Mouse (Mus musculus) neural tube, embryonic 13.5 days (tissue): ENCODE measurements around the gene Ypel2. TPM values are rescaled to one million over a fixed set of nuclear protein-coding genes. Genes with fewer than 3 reads are reported as not detected.
A peak's percentile ranks its signal among the peaks of the same experiment; 100 is the strongest.

Source experiments
- ATAC-seq: fragments of 200-750 bp; cut with Nextera tagmentation; 2 replicates; pipeline ENCODE4 v1.8.0; 2017; ENCODE audit warnings: low read depth, mild to moderate bottlenecking, moderate TSS enrichment, moderate library complexity
- H3K27ac ChIP-seq: fragments of 300-500 bp; sonication (generic); replicated peaks from 2 replicates; pipeline ENCODE4 v1.5.1; 2015; ENCODE audit warnings: moderate library complexity, mild to moderate bottlenecking, inconsistent platforms
- H3K27me3 ChIP-seq: fragments of 300-500 bp; sonication (generic); 2 replicates; pipeline ENCODE4 v1.6.1; 2015; ENCODE audit warnings: mild to moderate bottlenecking, inconsistent platforms
- H3K36me3 ChIP-seq: fragments of 300-500 bp; sonication (generic); 2 replicates; pipeline ENCODE4 v1.6.1; 2015; ENCODE audit warnings: mild to moderate bottlenecking, inconsistent platforms
- H3K4me1 ChIP-seq: fragments of 300-500 bp; sonication (generic); replicated peaks from 2 replicates; pipeline ENCODE4 v1.6.1; 2015; ENCODE audit warnings: inconsistent platforms
- H3K4me2 ChIP-seq: fragments of 300-500 bp; sonication (generic); 2 replicates; pipeline ENCODE4 v1.6.1; 2015; ENCODE audit warnings: inconsistent platforms, mild to moderate bottlenecking, moderate library complexity
- H3K4me3 ChIP-seq: fragments of 300-500 bp; sonication (generic); 2 replicates; pipeline ENCODE4 v1.5.1; 2015; ENCODE audit warnings: mild to moderate bottlenecking, inconsistent platforms
- H3K9ac ChIP-seq: fragments of 300-500 bp; sonication (generic); 2 replicates; pipeline ENCODE4 v1.6.1; 2015; ENCODE audit warnings: moderate library complexity, mild to moderate bottlenecking, inconsistent platforms
- H3K9me3 ChIP-seq: fragments of 300-500 bp; sonication (generic); 2 replicates; pipeline ENCODE4 v1.6.1; 2016; ENCODE audit warnings: inconsistent platforms
- WGBS: fragments of 180-500 bp; shearing (Covaris S2); methylation state at CpG from one replicate; pipeline ENCODE4 v1.1.7; 2015; 5-methylcytosine and 5-hydroxymethylcytosine counted together
- polyA plus RNA-seq: library from polyadenylated mRNA; unstranded; fragments of >200 nt; fragmentation: Nextera tagmentation; extraction: Ambion mirVana; gene quantifications from 2 replicates; pipeline ENCODE4 v1.2.1, GENCODE M21; 2015

Ypel2 gene
- polyA plus RNA-seq, 1 experiment from 2014 or later = 4.6 TPM

DNA sequence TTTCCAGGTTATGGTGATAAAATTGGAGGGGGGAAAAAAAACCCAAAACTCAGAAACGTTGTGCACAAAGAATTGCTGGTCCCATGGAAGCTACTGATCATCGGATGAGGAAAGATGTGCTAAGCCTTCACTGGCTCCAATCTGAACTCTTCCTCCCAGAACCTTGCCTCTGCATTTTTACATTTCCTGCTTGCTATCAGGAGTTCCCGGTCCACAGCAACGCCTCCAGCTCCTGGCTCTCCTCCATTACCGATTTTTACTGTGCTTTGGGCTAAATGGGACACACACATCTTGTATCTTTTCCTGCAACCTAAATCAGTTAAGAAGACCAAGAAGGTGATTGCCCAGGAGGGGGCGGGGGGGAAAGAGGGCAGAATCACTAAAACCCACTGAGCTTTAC, 54.0 kb downstream of the Ypel2 start:
- H3K4me1 ChIP-seq = no peaks in the 10 kb centered on the region
- no peak overlapping the region for H3K9ac ChIP-seq
- H3K4me3 ChIP-seq = no peak overlapping the region
- peaks cover 15% of the 10 kb centered on the region for H3K36me3 ChIP-seq
- WGBS = 84% methylated on average over 6 of the region's 6 CpGs
- ATAC-seq = no peak
- H3K27ac ChIP-seq = no peak overlapping the region
- H3K27me3 ChIP-seq = no peaks in the 10 kb centered on the region
- no peaks in the 10 kb centered on the region for H3K9me3 ChIP-seq
- H3K4me2 ChIP-seq = no peak overlapping the region

DNA sequence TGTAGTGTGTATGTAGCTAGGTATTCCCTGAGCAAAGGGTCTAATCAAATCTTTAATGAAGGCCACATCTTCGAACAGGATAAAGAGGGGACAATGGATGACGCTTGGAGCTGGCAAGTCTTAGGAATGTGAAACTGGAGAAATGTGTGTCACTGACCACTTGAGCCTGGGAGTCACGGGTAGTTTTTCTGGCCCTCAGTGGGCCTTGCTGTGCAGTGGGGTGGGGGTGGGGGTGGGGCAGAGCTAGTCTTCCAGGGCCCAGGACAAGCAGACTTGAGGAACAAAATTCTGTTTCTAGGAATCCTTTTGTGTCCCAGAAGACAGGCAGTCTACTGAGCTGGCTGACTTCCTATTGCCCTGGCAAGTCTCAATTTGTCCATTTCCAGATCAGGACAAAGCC, 55.0 kb downstream of the Ypel2 start:
- H3K27me3 ChIP-seq = no peaks in the 10 kb centered on the region
- no peaks in the 10 kb centered on the region for H3K9me3 ChIP-seq
- H3K4me1 ChIP-seq = no peaks in the 10 kb centered on the region
- H3K36me3 ChIP-seq = peaks cover 7% of the 10 kb centered on the region; the same call in 1 of the 2 replicates
- H3K4me2 ChIP-seq = no peak overlapping the region
- WGBS = 77% methylated on average over 3 of the region's 3 CpGs
- no peak overlapping the region for H3K9ac ChIP-seq
- no peak for ATAC-seq
- no peak overlapping the region for H3K4me3 ChIP-seq
- H3K27ac ChIP-seq = no peak overlapping the region

DNA sequence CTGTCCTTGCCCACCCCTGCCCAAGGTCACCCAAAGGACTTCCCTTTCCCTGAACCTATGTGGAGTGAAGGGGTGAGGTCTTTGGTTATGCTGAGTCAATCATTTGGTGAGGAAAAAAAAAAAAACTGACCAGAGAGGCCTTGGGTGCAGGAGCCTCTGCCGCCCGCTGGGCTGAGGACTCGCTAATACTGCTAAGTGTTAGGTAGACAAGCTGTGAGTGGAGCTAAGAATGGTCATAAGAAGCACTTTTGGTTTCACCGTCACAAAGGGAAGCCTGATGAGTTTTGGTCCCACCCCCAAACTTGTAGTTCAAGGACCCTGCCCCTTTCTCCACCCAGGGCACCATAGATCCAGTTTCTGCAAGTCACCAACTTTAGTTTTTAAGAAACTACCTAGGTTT, 55.4 kb downstream of the Ypel2 start:
- no peak overlapping the region for H3K4me2 ChIP-seq
- H3K27ac ChIP-seq = no peak overlapping the region
- ATAC-seq = no peak
- no peaks in the 10 kb centered on the region for H3K4me1 ChIP-seq
- WGBS = 87% methylated on average over 4 of the region's 4 CpGs
- H3K9ac ChIP-seq = no peak overlapping the region
- no peaks in the 10 kb centered on the region for H3K27me3 ChIP-seq
- peaks cover 3% of the 10 kb centered on the region; the same call in 1 of the 2 replicates for H3K36me3 ChIP-seq
- H3K9me3 ChIP-seq = no peaks in the 10 kb centered on the region
- H3K4me3 ChIP-seq = no peak overlapping the region

DNA sequence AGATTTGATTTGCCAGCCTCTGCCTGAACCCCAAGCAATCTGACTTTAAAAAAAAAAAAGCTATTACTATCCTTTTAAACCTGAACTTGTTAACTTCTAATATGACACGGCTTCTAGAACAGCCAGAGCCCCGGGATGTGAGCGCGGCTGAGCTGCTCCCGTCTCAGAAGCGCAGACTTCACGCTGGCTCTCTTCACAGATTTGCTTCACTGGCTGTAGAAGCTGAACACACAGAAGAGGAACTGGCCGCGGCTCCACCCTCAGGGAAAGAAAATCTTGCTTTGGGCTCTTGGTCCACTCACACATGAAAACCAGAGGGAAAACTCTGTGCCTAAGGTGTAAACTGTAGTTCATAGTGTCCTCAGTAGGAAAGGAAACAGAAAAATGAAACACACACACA, 56.6 kb downstream of the Ypel2 start:
- no peak overlapping the region for H3K9ac ChIP-seq
- H3K4me2 ChIP-seq = no peak overlapping the region
- WGBS = 74% methylated on average over 9 of the region's 9 CpGs
- no peaks in the 10 kb centered on the region for H3K4me1 ChIP-seq
- no peak overlapping the region for H3K4me3 ChIP-seq
- no peaks in the 10 kb centered on the region for H3K27me3 ChIP-seq
- H3K27ac ChIP-seq = no peak overlapping the region
- H3K36me3 ChIP-seq = no peaks in the 10 kb centered on the region; the same call in 1 of the 2 replicates
- no peaks in the 10 kb centered on the region for H3K9me3 ChIP-seq
- ATAC-seq = no peak

DNA sequence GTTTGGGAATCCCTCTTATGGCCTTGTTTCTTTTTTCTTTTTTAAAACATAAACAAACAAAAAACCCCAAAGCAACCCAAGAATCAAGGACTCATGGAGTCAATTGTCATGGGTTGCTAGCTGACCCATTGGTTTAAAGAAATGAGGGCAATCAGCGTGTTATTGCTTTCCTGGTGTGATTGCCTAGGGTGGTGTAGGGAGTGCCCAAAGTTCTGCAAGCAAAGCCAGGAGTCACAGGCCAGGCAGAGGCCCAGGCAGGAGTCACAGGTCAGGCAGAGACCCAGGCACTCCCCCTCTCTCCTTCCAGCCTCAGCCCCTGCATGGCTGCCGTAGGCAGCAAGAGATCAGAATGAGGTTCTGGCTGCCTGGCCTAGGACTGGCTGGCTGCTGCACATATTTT, 58.6 kb downstream of the Ypel2 start:
- ATAC-seq = no peak
- Histone ChIP-seq H3K27ac (peak overlapping the region; percentile 54; the same call in 1 of the 2 replicates), H3K4me3 (no peak overlapping the region), H3K9ac (no peak overlapping the region), H3K4me1 (no peaks in the 10 kb centered on the region), H3K4me2 (no peak overlapping the region), H3K9me3 (no peaks in the 10 kb centered on the region), H3K36me3 (no peaks in the 10 kb centered on the region; the same call in 1 of the 2 replicates), H3K27me3 (no peaks in the 10 kb centered on the region)
- WGBS = 48% methylated on average over 2 of the region's 2 CpGs

DNA sequence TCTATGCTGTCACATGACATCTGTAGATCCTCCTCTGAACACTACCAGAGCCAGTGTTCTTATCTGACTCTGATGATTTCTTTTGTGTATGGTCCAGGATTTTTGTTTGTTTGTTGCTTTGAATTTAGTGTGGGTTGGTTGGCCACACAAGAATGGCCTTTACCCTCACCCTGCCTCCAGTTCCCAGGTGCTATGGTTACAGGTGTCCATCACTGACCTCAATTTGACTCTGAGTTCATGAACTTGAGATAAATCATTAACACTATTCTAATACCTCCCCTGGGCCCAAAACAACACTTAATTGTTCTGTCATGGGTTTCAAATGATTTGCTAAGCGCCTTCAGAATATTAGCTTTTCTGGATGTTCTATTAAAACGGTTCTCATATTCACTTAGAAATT, 61.3 kb downstream of the Ypel2 start:
- Histone ChIP-seq H3K9ac (no peak overlapping the region), H3K4me2 (no peak overlapping the region), H3K9me3 (no peaks in the 10 kb centered on the region), H3K27me3 (no peaks in the 10 kb centered on the region), H3K27ac (no peak overlapping the region), H3K36me3 (no peaks in the 10 kb centered on the region), H3K4me3 (no peak overlapping the region), H3K4me1 (no peaks in the 10 kb centered on the region)
- WGBS = 81% methylated on average over 2 of the region's 2 CpGs
- no peak for ATAC-seq

DNA sequence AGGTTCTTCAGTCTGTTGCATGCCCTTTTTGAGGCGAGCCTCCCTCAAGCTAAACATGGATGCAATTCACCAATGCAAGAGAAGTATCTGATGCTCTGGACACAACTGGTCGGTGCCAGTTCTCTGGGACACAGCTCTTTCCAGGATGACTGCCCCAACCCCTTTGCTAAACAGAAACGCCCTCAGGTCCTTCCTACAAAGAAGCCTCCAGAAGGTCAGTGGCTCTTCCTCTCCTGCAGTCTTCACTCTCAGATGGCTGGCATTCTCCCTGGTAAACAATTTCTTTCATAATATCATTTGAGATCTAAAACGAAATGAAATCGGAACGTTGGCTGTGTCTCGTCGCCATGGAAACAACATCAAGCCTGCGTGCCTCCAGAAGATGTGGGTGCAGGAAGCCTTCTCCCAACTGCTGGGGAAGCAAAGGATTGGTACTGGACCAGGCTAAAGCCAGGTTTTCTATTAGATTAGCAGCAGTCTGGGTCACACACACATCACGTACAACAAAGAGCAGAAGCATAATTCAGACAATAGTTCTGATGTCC, 62.8 kb downstream of the Ypel2 start:
- WGBS = 77% methylated on average over 10 of the region's 10 CpGs
- Histone ChIP-seq H3K27me3 (no peaks in the 10 kb centered on the region), H3K9me3 (no peaks in the 10 kb centered on the region), H3K4me2 (no peak overlapping the region), H3K4me3 (no peak overlapping the region), H3K4me1 (no peaks in the 10 kb centered on the region), H3K27ac (no peak overlapping the region), H3K9ac (no peak overlapping the region), H3K36me3 (no peaks in the 10 kb centered on the region)
- no peak for ATAC-seq

DNA sequence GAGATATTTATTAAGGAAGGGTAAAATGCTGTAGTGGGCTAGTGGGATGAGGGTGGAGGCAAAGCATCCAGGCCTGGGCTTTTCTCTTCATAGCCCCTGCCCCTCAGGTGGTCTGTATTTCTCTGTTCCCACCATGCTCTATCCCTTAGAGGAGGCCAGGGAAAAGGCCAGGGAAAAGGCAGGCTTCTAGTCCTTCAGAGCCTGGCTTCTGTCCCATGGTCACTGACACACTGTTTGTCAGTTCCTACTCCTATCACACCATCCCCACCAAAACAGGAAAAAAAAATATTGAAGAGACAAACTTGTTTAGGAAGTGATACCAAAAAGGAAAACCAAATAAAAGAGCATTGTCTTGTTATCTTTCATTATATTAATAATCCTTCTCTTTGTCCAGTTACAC, 63.5 kb downstream of the Ypel2 start:
- no peak overlapping the region for H3K9ac ChIP-seq
- ATAC-seq = no peak
- H3K27ac ChIP-seq = no peak overlapping the region

DNA sequence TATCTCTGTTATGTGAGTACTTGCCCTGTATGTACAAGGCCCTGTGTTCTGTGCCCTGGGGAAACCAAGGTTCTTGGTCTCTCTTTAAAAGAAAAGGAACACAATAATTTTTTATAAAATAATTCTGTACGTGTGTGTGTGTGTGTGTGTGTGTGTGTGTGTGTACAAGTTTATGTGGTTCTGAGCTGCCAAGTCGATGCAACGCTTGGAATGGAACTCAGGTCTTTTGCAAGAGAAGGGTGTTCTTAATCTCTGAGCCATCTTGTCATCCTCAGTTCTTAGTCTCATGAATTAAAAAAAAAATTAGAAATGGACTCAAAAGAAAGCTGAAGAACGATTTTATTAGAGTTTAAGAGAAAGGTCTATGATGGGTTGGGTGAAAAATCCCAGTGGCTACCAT, 64.0 kb downstream of the Ypel2 start:
- ATAC-seq = no peak
- H3K27me3 ChIP-seq = no peaks in the 10 kb centered on the region
- 83% methylated on average over 4 of the region's 4 CpGs for WGBS
- H3K9me3 ChIP-seq = no peaks in the 10 kb centered on the region
- H3K9ac ChIP-seq = no peak overlapping the region
- no peaks in the 10 kb centered on the region for H3K4me1 ChIP-seq
- H3K27ac ChIP-seq = no peak overlapping the region
- no peaks in the 10 kb centered on the region for H3K36me3 ChIP-seq
- no peak overlapping the region for H3K4me2 ChIP-seq
- H3K4me3 ChIP-seq = no peak overlapping the region

More for the DNA sequence above, 63.5 kb downstream of the Ypel2 start:
- no peak overlapping the region for H3K4me3 ChIP-seq
- no peak overlapping the region for H3K4me2 ChIP-seq
- H3K9me3 ChIP-seq = no peaks in the 10 kb centered on the region
- H3K27me3 ChIP-seq = no peaks in the 10 kb centered on the region
- no peaks in the 10 kb centered on the region for H3K4me1 ChIP-seq
- no peaks in the 10 kb centered on the region for H3K36me3 ChIP-seq

DNA sequence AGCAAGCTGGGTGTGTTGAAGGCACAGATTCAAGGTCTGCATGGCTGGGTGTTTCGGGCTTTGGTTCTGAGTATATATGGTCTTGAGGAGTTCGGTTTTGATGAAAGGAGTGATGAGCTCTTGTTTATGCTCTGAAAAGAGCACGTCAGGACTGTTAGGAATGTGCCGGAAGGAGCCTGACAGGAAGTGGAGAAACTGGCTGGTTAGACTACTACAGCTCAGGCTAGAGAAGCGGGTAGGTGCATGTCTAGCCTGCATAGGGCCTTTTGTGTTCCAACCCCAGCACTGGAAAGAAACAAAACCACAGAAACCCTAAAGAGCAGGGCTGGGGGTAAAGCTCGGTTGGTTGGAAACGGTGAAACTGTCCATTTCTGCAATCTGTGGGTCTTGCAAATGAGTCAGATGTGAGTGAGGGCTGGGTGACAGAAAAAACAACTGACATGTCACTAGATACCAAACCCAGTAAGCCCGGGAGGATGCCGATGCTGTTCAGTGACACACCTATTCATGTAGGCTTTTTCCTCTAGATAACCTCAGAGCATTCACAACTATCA, 68.3 kb downstream of the Ypel2 start:
- Histone ChIP-seq H3K27ac (no peak overlapping the region), H3K4me2 (no peak overlapping the region), H3K4me1 (peaks cover 5% of the 10 kb centered on the region), H3K9me3 (no peaks in the 10 kb centered on the region), H3K4me3 (no peak overlapping the region), H3K36me3 (no peaks in the 10 kb centered on the region), H3K27me3 (no peaks in the 10 kb centered on the region), H3K9ac (no peak overlapping the region)
- no peak for ATAC-seq
- WGBS = 85% methylated on average over 9 of the region's 9 CpGs

DNA sequence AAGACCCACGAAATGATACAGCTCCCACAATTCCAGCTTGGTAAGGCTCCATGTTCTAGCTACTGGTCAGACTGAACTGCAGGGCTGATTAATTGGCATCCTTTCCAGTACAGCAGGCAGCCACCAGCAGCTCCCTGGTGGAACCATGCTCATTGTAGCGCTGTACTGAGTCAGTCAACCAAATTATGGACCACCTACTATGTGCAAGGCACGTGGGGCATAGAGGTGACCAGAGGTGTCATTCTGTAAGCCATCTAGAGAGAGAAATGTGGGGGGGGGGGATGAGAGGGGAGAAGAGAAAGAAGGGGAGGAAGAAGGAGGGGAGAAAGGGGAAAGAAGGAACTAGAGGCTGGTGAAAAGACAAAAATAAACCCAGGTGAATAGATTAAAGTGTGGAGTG, 68.9 kb downstream of the Ypel2 start:
- Histone ChIP-seq H3K4me3 (no peak overlapping the region), H3K27me3 (no peaks in the 10 kb centered on the region), H3K4me1 (peaks cover 10% of the 10 kb centered on the region), H3K36me3 (no peaks in the 10 kb centered on the region), H3K4me2 (no peak overlapping the region), H3K9me3 (no peaks in the 10 kb centered on the region), H3K9ac (no peak overlapping the region), H3K27ac (no peak overlapping the region)
- 86% methylated on average over 3 of the region's 3 CpGs for WGBS
- no peak for ATAC-seq

DNA sequence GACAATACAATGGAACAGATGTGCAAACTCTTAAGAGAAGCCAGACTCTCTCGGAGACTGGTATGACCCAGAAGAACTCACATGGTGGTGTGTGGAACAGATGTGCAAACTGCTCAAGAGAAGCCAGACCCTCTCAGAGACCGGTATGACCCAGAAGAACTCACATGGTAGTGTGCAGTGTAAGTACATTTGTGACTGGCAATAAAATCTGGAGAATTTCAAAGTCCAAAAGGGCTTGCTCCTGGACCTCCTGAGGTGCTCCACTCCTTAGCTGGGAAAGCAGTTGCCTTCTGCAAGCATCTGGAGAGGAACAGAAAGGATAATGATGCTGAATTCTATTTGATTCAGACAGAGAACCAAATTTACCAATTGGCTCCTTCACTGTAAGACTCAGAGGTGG, 69.9 kb downstream of the Ypel2 start:
- Histone ChIP-seq H3K4me2 (no peak overlapping the region), H3K4me1 (peaks cover 13% of the 10 kb centered on the region), H3K9me3 (no peaks in the 10 kb centered on the region), H3K27me3 (no peaks in the 10 kb centered on the region), H3K36me3 (no peaks in the 10 kb centered on the region), H3K4me3 (no peak overlapping the region), H3K27ac (no peak overlapping the region), H3K9ac (no peak overlapping the region)
- 37% methylated on average over 2 of the region's 2 CpGs for WGBS
- no peak for ATAC-seq

DNA sequence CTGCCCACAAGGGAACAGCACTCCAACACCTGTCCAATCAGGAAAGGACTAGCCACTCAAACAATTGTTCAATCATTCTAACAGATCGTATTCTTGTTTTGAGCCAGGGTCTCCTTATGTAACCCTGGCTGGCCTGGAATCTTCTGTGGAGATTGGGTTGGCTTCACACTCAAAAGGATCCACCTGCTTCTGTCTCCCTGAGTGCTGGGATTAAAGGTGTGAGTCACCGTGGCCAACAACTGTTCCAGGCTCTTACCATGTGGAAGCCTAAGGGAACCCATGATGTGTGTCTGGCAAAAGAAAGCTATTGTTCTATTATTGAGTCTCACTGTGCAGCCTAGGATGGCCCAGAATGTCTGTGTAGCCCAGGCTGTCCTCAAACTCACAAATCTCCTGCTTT, 71.5 kb downstream of the Ypel2 start:
- H3K4me3 ChIP-seq = no peak overlapping the region
- no peak for ATAC-seq
- H3K36me3 ChIP-seq = no peaks in the 10 kb centered on the region
- H3K27ac ChIP-seq = no peak overlapping the region
- 94% methylated on average over 2 of the region's 2 CpGs for WGBS
- H3K27me3 ChIP-seq = no peaks in the 10 kb centered on the region
- H3K9ac ChIP-seq = no peak overlapping the region
- peaks cover 13% of the 10 kb centered on the region for H3K4me1 ChIP-seq
- no peaks in the 10 kb centered on the region for H3K9me3 ChIP-seq
- no peak overlapping the region for H3K4me2 ChIP-seq
